Mouse (Mus musculus): Measurements from ENCODE around the gene Jazf1. TPM values are rescaled to one million over a fixed set of nuclear protein-coding genes. Genes with fewer than 3 reads are reported as not detected.
A peak's percentile ranks its signal among the peaks of the same experiment; 100 is the strongest.

The Jazf1 gene
- 56.1 and 56.4 TPM in 2 replicates for polyA plus RNA-seq (2015; fragmentation: Nextera tagmentation; extraction: Ambion mirVana)

DNA sequence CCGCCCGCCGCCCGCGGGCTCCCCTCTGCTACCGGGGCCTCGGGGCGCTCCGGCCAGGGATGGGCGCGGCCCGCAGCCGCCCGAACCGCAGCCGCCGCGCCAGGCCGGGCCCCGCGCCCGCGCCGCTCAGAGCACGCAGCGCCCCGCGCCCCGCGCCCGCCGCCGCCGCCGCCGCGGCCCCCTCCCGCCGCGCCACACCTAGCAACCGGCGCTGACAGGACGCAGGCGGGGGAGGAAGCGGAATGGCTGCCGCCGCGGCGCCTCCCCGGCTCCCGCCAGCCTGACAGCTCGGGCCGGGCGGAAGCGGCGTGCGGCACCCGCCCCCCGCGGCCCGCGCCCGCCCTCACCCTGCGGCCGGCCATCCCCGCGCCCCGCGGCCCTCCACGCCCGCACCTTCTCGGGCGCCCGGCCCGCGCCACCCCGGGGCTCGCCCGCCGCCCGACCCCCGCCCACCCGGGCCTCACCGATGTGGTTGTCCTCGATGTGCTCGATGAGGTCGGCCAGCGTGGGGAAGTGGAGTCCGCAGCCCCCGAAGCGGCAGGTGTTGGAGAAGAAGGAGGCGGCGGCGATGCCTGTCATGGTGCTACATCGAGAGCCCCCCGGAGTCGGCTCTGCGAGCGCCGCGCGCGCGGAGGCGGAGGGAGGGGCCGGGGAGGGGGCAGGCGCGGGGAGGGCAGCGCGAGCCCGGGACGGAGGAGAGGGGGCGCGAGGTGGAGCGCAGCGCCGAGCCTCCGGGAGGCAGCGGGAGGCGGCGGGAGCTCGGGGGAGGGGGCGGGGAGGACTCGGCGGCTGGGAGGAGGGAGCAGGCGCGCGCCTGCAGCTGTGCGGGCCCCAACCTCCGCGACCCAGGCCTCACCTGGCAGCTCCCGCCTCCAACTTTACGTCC, at the start of gene Jazf1:
Gene Jazf1 (minus strand): TSS at position 643 of the 886 bp plus-strand sequence.
- 1% methylated on average over 51 of the region's 133 CpGs for WGBS
- peak within 1 kb of the TSS; percentile 92 for H3K4me3 ChIP-seq (ENCODE audit: low read length)
- H3K9me3 ChIP-seq (ENCODE audit: control insufficient read depth, low read length): no peaks in the 10 kb centered on the region
- H3K36me3 ChIP-seq (ENCODE audit: control insufficient read depth, insufficient read depth, low read length): no peaks in the 10 kb centered on the region
- H3K4me1 ChIP-seq (ENCODE audit: control insufficient read depth, insufficient read depth, low read depth, low read length): peaks cover 12% of the 10 kb centered on the region
- H3K27ac ChIP-seq (ENCODE audit: low read depth, low read length): peak within 1 kb of the TSS; percentile 89
- peak within 1 kb of the TSS; percentile 75 for H3K4me2 ChIP-seq (ENCODE audit: low read length)
- H3K27me3 ChIP-seq (replicated peaks; ENCODE audit: control insufficient read depth, insufficient read depth, low read length): no peaks in the 10 kb centered on the region
- ATAC-seq: peak; percentile 77
- peak within 1 kb of the TSS; percentile 96 for H3K9ac ChIP-seq (ENCODE audit: low read depth, low read length)

- no peaks in the 10 kb centered on the region for H3K27me3 ChIP-seq (replicated peaks; ENCODE audit: control insufficient read depth, insufficient read depth, low read length)
- no peak overlapping the region for H3K9ac ChIP-seq (ENCODE audit: low read depth, low read length)
- H3K27ac ChIP-seq (ENCODE audit: low read depth, low read length): no peak overlapping the region
- H3K4me3 ChIP-seq (ENCODE audit: low read length): no peak overlapping the region
- ATAC-seq: no peak
- H3K4me2 ChIP-seq (ENCODE audit: low read length): no peak overlapping the region
- no peaks in the 10 kb centered on the region for H3K4me1 ChIP-seq (ENCODE audit: control insufficient read depth, insufficient read depth, low read depth, low read length)
- no peaks in the 10 kb centered on the region for H3K9me3 ChIP-seq (ENCODE audit: control insufficient read depth, low read length)
- H3K36me3 ChIP-seq (ENCODE audit: control insufficient read depth, insufficient read depth, low read length): no peaks in the 10 kb centered on the region
- WGBS: 52% methylated on average over 1 of the region's 1 CpGs
These were observed 49.4 kb upstream of the Jazf1 start for GRCm38 (mm10) chr6:53117855-53118254.

DNA sequence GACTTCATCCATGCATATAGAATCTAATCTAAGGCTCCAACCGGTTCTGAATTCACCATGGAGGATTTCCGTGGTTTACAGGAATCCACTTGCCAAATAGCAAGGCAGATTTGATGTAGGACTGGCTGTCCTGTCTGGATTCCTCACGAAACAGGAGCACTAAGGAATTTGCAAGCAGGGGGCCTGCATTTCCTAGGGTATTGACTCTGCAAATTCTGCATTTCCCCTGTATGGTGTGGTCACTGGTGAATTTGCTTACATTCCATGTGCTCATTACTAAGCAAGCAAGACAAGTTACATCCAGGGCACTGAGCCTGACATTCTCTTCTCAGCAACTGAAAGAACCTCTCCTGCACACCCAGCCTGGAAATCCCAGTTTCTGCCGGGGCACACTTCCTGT, 18.4 kb upstream of the Jazf1 start:
- H3K4me2 ChIP-seq (ENCODE audit: low read length): no peak overlapping the region
- no peaks in the 10 kb centered on the region for H3K4me1 ChIP-seq (ENCODE audit: control insufficient read depth, insufficient read depth, low read depth, low read length)
- H3K36me3 ChIP-seq (ENCODE audit: control insufficient read depth, insufficient read depth, low read length): no peaks in the 10 kb centered on the region
- H3K9ac ChIP-seq (ENCODE audit: low read depth, low read length): no peak overlapping the region
- ATAC-seq: no peak
- H3K9me3 ChIP-seq (ENCODE audit: control insufficient read depth, low read length): no peaks in the 10 kb centered on the region
- whole genome bisulfite sequencing: 50% methylated on average over 4 of the region's 4 CpGs
- no peak overlapping the region for H3K4me3 ChIP-seq (ENCODE audit: low read length)
- H3K27ac ChIP-seq (ENCODE audit: low read depth, low read length): no peak overlapping the region
- H3K27me3 ChIP-seq (replicated peaks; ENCODE audit: control insufficient read depth, insufficient read depth, low read length): no peaks in the 10 kb centered on the region

DNA sequence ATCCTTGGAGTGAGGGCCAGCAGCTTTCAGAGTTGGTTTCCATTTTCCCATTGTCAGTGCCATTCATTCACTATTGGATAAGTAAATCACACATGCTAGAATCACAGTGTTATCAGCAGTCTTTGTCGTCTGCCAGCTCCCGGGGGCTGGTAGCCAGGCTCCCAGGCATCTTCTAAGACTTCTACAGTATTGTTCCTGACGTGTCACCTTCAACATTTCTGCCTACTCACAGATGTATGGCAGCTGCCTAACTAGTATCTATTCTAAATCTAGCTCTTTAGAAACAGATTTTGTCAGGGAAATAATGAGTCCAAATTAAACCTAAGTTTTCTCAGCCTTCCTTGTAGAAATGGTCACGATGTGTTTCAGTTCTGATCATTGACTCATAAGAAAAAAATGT, 12.8 kb upstream of the Jazf1 start:
- Histone ChIP-seq H3K9ac (ENCODE audit: low read depth, low read length) (no peak overlapping the region), H3K9me3 (ENCODE audit: control insufficient read depth, low read length) (no peaks in the 10 kb centered on the region), H3K27ac (ENCODE audit: low read depth, low read length) (no peak overlapping the region), H3K4me3 (ENCODE audit: low read length) (no peak overlapping the region), H3K4me1 (ENCODE audit: control insufficient read depth, insufficient read depth, low read depth, low read length) (no peaks in the 10 kb centered on the region), H3K27me3 (replicated peaks; ENCODE audit: control insufficient read depth, insufficient read depth, low read length) (no peaks in the 10 kb centered on the region), H3K4me2 (ENCODE audit: low read length) (no peak overlapping the region), H3K36me3 (ENCODE audit: control insufficient read depth, insufficient read depth, low read length) (no peaks in the 10 kb centered on the region)
- ATAC-seq: no peak
- 77% methylated on average over 4 of the region's 4 CpGs for WGBS

- Histone ChIP-seq H3K36me3 (ENCODE audit: control insufficient read depth, insufficient read depth, low read length) (no peaks in the 10 kb centered on the region), H3K27me3 (replicated peaks; ENCODE audit: control insufficient read depth, insufficient read depth, low read length) (no peaks in the 10 kb centered on the region), H3K27ac (ENCODE audit: low read depth, low read length) (no peak overlapping the region), H3K4me2 (ENCODE audit: low read length) (no peak overlapping the region), H3K9ac (ENCODE audit: low read depth, low read length) (no peak overlapping the region), H3K9me3 (ENCODE audit: control insufficient read depth, low read length) (no peaks in the 10 kb centered on the region), H3K4me3 (ENCODE audit: low read length) (no peak overlapping the region), H3K4me1 (ENCODE audit: control insufficient read depth, insufficient read depth, low read depth, low read length) (no peaks in the 10 kb centered on the region)
- no peak for ATAC-seq
- WGBS: 17% methylated on average over 2 of the region's 2 CpGs
These were observed 10.2 kb upstream of the Jazf1 start for GRCm38 (mm10) chr6:53078671-53079070.

DNA sequence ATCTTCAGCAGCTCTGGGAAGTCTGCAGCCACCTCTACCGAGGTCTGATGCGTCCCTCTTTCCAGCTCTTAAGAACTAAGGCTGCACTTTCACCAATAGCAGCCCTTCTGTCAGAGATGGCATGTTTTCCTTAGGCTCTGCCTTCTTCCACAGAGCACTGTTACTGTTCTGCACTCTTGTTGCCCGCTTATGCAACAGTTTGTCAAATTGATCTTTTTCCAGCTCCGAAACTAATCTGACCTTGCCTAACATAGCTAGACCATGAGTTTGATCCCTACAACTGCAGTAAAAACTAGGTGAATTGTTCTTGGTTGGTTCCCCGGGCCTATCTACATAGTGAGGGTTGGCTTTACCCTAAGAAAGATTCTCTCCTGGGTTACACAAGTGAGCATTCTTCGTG, 3.3 kb upstream of the Jazf1 start:
- peaks cover 12% of the 10 kb centered on the region for H3K4me1 ChIP-seq (ENCODE audit: control insufficient read depth, insufficient read depth, low read depth, low read length)
- no peak overlapping the region for H3K4me3 ChIP-seq (ENCODE audit: low read length)
- H3K9me3 ChIP-seq (ENCODE audit: control insufficient read depth, low read length): no peaks in the 10 kb centered on the region
- no peak overlapping the region for H3K9ac ChIP-seq (ENCODE audit: low read depth, low read length)
- no peak for ATAC-seq
- 83% methylated on average over 6 of the region's 6 CpGs for WGBS
- no peaks in the 10 kb centered on the region for H3K36me3 ChIP-seq (ENCODE audit: control insufficient read depth, insufficient read depth, low read length)
- H3K4me2 ChIP-seq (ENCODE audit: low read length): no peak overlapping the region
- H3K27me3 ChIP-seq (replicated peaks; ENCODE audit: control insufficient read depth, insufficient read depth, low read length): no peaks in the 10 kb centered on the region
- H3K27ac ChIP-seq (ENCODE audit: low read depth, low read length): no peak overlapping the region

DNA sequence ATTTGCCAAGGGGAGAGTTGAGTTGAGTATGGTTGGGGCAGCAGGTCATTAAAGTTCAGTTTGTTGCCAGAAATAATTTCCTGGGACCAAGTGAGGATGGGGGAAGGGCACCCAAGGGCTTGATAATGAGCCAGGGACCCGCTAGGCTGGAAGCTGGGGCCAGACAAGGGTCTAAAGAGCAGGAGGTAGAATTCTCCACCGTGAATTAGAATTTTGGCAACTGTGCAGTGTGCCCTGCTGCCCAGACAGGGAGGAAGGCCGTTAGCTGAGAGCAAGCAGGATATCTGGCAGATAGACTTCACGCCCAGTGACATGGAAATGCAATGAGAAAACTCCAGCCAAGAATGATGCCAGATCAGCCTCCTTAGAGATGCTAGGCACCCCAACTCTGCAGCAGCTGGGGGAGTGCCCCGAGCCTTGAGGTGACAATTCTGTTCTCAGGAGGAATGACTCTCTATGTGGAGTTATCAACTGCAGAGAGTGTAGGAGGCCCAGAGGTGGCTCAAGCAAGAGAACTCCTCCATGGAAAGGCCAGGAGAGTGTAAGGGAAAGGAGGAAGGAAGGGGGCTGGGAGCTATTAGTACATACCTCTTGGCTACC, 1.6 kb upstream of the Jazf1 start:
- H3K4me2 ChIP-seq (ENCODE audit: low read length): no peak overlapping the region
- H3K27me3 ChIP-seq (replicated peaks; ENCODE audit: control insufficient read depth, insufficient read depth, low read length): no peaks in the 10 kb centered on the region
- H3K9ac ChIP-seq (ENCODE audit: low read depth, low read length): no peak overlapping the region
- 30% methylated on average over 5 of the region's 5 CpGs for whole genome bisulfite sequencing
- no peak for ATAC-seq
- H3K4me3 ChIP-seq (ENCODE audit: low read length): no peak overlapping the region
- no peak overlapping the region for H3K27ac ChIP-seq (ENCODE audit: low read depth, low read length)
- no peaks in the 10 kb centered on the region for H3K36me3 ChIP-seq (ENCODE audit: control insufficient read depth, insufficient read depth, low read length)
- no peaks in the 10 kb centered on the region for H3K9me3 ChIP-seq (ENCODE audit: control insufficient read depth, low read length)
- H3K4me1 ChIP-seq (ENCODE audit: control insufficient read depth, insufficient read depth, low read depth, low read length): peaks cover 12% of the 10 kb centered on the region

DNA sequence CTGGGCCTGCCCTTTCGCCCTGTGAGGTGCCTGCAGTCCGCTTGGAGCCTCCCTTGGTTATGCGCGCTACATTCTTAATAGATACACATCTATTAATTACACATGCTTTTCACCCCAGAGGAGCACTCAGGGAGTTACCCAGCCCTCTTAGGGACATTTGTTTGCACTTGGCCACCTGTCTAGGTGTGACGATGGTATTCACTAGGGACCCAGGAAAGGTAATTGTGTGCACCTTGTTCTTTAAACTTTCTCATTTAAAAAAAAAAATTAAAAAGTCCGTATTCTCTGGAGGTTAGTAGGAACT, 396 bp upstream of the Jazf1 start:
- Histone ChIP-seq H3K36me3 (ENCODE audit: control insufficient read depth, insufficient read depth, low read length) (no peaks in the 10 kb centered on the region), H3K27me3 (replicated peaks; ENCODE audit: control insufficient read depth, insufficient read depth, low read length) (no peaks in the 10 kb centered on the region), H3K4me2 (ENCODE audit: low read length) (peak overlapping the region; percentile 75), H3K4me3 (ENCODE audit: low read length) (peak overlapping the region; percentile 92), H3K9ac (ENCODE audit: low read depth, low read length) (peak overlapping the region; percentile 96), H3K27ac (ENCODE audit: low read depth, low read length) (peak overlapping the region; percentile 89), H3K9me3 (ENCODE audit: control insufficient read depth, low read length) (no peaks in the 10 kb centered on the region), H3K4me1 (ENCODE audit: control insufficient read depth, insufficient read depth, low read depth, low read length) (peaks cover 12% of the 10 kb centered on the region)
- no peak; the same call in 1 of the 2 replicates for ATAC-seq
- 5% methylated on average over 6 of the region's 6 CpGs for WGBS

- Histone ChIP-seq H3K4me2 (ENCODE audit: low read length) (peak overlapping the region; percentile 75), H3K9ac (ENCODE audit: low read depth, low read length) (peak overlapping the region; percentile 96), H3K4me3 (ENCODE audit: low read length) (peak overlapping the region; percentile 92), H3K36me3 (ENCODE audit: control insufficient read depth, insufficient read depth, low read length) (no peaks in the 10 kb centered on the region), H3K27ac (ENCODE audit: low read depth, low read length) (peak overlapping the region; percentile 89), H3K4me1 (ENCODE audit: control insufficient read depth, insufficient read depth, low read depth, low read length) (peaks cover 12% of the 10 kb centered on the region), H3K9me3 (ENCODE audit: control insufficient read depth, low read length) (no peaks in the 10 kb centered on the region), H3K27me3 (replicated peaks; ENCODE audit: control insufficient read depth, insufficient read depth, low read length) (no peaks in the 10 kb centered on the region)
- peak; percentile 43 for ATAC-seq
- 4% methylated on average over 20 of the region's 41 CpGs for WGBS
These were observed 914 bp downstream of the Jazf1 start for GRCm38 (mm10) chr6:53067446-53067988.

Data from hindbrain, embryonic 16.5 days (tissue).